23 mouse cellular contexts compared by ENCODE assay signal in genomic region chr1:134583560-134583959, GRCm38 (mm10). TPM values are rescaled to one million over a fixed set of nuclear protein-coding genes. Genes with fewer than 3 reads are reported as not detected.
DNase-seq lines count a peak whose midpoint lies in the region; ATAC-seq and TF ChIP-seq lines count a peak whose summit lies in the region.
"Had no signal": no experiment of that assay in that cellular context is flagged by ENCODE, and none has a peak within 500 bp of the region (broad histone marks: within the 10 kb centered on the region; RNA-seq: fewer than 3 reads in every experiment).

No protein-coding gene starts in this region.

- peaks cover 14% of the 10 kb centered on the region for H3K79me2 ChIP-seq in myocyte (ENCODE audit: control insufficient read depth, insufficient read depth)

- no peaks in the 10 kb centered on the region for H3K27me3 ChIP-seq in heart, embryonic 12.5 days (replicated peaks)
- H3K27me3 ChIP-seq in myocyte (ENCODE audit: control insufficient read depth, insufficient read depth, insufficient read length), result no peaks in the 10 kb centered on the region
- H3K27me3 ChIP-seq in hindbrain, embryonic 12.5 days, result no peaks in the 10 kb centered on the region
- H3K27me3 ChIP-seq: embryonic facial prominence, embryonic 12.5 days; liver, embryonic 13.5 days had no signal

- H3K4me1 ChIP-seq in heart, embryonic 12.5 days (replicated peaks), result peaks cover 12% of the 10 kb centered on the region
- 0 out of 2 replicates have a peak, but pooled peaks cover 11% of the 10 kb centered on the region for H3K4me1 ChIP-seq in hindbrain, embryonic 12.5 days

- intact Hi-C loops in heart, postnatal 10 days (cut with DNase I), result no loop called here

- no peak overlapping the region for H3K27ac ChIP-seq in heart, embryonic 12.5 days (ENCODE audit: poor library complexity, severe bottlenecking)
- no peak overlapping the region for H3K27ac ChIP-seq in hindbrain, embryonic 12.5 days
- H3K27ac ChIP-seq: embryonic facial prominence, embryonic 12.5 days; gastrocnemius, adult 2 months; heart, adult 2 months; hindbrain, postnatal 0 days; liver, embryonic 13.5 days had no signal

- WGBS in heart, embryonic 12.5 days, result 72% methylated on average over 3 of the region's 3 CpGs
- 79% methylated on average over 3 of the region's 3 CpGs for WGBS in hindbrain, embryonic 12.5 days

- no peak for TF ChIP-seq POLR2A in myocyte (IDR thresholded peaks at IDR 0.05; ENCODE audit: insufficient read length, low read depth)

- no peak for DNase-seq in heart, postnatal 10 days
- peak; percentile 43 for DNase-seq in MN1 (ENCODE audit: low spot score)
- no peak for DNase-seq in adrenal gland, adult 2 months
- DNase-seq in adrenal gland, adult 18-20 months (ENCODE audit: low spot score in 2 of 2), result no peak
- DNase-seq: cerebellum, postnatal 36 days; gastrocnemius, adult 2 months; heart, adult 2 months; heart, postnatal 14 days; kidney, postnatal 10 days; liver, embryonic 13.5 days had no signal

- H3K4me2 ChIP-seq in heart, embryonic 12.5 days, result no peak overlapping the region
- peak overlapping the region; percentile 53 for H3K4me2 ChIP-seq in myocyte (ENCODE audit: low read depth)
- no peak overlapping the region for H3K4me2 ChIP-seq in hindbrain, embryonic 12.5 days (replicated peaks)
- H3K4me2 ChIP-seq: embryonic facial prominence, embryonic 12.5 days; liver, embryonic 13.5 days had no signal

- peak overlapping the region; percentile 12; the same call in 1 of the 2 replicates for H3K9ac ChIP-seq in heart, embryonic 12.5 days
- no peak overlapping the region for H3K9ac ChIP-seq in hindbrain, embryonic 12.5 days
- H3K9ac ChIP-seq: embryonic facial prominence, embryonic 12.5 days; liver, embryonic 13.5 days had no signal

- H3ac ChIP-seq in myocyte (ENCODE audit: control insufficient read depth, insufficient read length), result no peak overlapping the region

- no peak overlapping the region for H3K4me3 ChIP-seq in heart, embryonic 12.5 days
- no peak overlapping the region for H3K4me3 ChIP-seq in myocyte
- H3K4me3 ChIP-seq in hindbrain, embryonic 12.5 days, result no peak overlapping the region
- H3K4me3 ChIP-seq: embryonic facial prominence, embryonic 12.5 days; gastrocnemius, adult 2 months; heart, adult 2 months; liver, embryonic 13.5 days had no signal

- no peaks in the 10 kb centered on the region for H3K9me3 ChIP-seq in heart, embryonic 12.5 days (replicated peaks)
- no peaks in the 10 kb centered on the region for H3K9me3 ChIP-seq in hindbrain, embryonic 12.5 days (replicated peaks)
- H3K9me3 ChIP-seq: embryonic facial prominence, embryonic 12.5 days; G1E; liver, embryonic 13.5 days had no signal

- ATAC-seq in heart, embryonic 12.5 days (ENCODE audit: insufficient number of reproducible peaks, low FRiP score), result no peak
- ATAC-seq in erythroid progenitor cell, adult 5-6 weeks (replicated peaks; ENCODE audit: low FRiP score, poor library complexity, severe bottlenecking), result peak; percentile 75
- no peak for ATAC-seq in hindbrain, embryonic 12.5 days (ENCODE audit: low FRiP score)
- ATAC-seq: activated CD4-positive, CD25-positive, alpha-beta regulatory T cell, adult 4 months; forebrain, embryonic 14.5 days; hindbrain, postnatal 0 days had no signal

- H3K36me3 ChIP-seq in heart, embryonic 12.5 days, result peaks cover 21% of the 10 kb centered on the region
- no peaks in the 10 kb centered on the region for H3K36me3 ChIP-seq in myocyte (ENCODE audit: control insufficient read depth, insufficient read depth)
- H3K36me3 ChIP-seq in hindbrain, embryonic 12.5 days, result peaks cover 15% of the 10 kb centered on the region

TF ChIP-seq in myocyte, 11 proteins besides CTCF, POLR2A, EP300 and RAD21:
- TF ChIP-seq MAX (IDR thresholded peaks at IDR 0.05; ENCODE audit: low read depth) (no peak), TCF12 (IDR thresholded peaks at IDR 0.05; ENCODE audit: insufficient read depth, poor library complexity, severe bottlenecking) (no peak)

RNA-seq across cellular contexts. Expression of gene Kdm5b, which starts 23.6 kb away (rescaled TPM):
- 39.9 and 41.4 TPM in 2 replicates for polyA plus RNA-seq in heart, embryonic 12.5 days (2016; fragmentation: Nextera tagmentation; extraction: Ambion mirVana)
- 10 to 100 TPM; 27.6 to 34.5 TPM for total RNA-seq in heart, postnatal 10 days (2021)
- total RNA-seq in erythroid progenitor cell, adult 5-6 weeks (2015; ENCODE audit: low replicate concordance), result 5.4 and 20.1 TPM in 2 replicates
- 2.2 and 4.1 TPM in 2 replicates for total RNA-seq in erythroid progenitor cell, adult 5-6 weeks (2017; ENCODE audit: low replicate concordance)
- 11.2 TPM for polyA plus RNA-seq in myocyte (2012; fragmentation: generic; extraction: Trizol)
- total RNA-seq in adrenal gland, adult 2 months (2021), result 10 to 100 TPM; 36.0 TPM
- 22.3 and 23.5 TPM in 2 replicates for polyA plus RNA-seq in adrenal gland, adult 2 months (2012; rRNA removed)
- total RNA-seq in adrenal gland, adult 18-20 months (2021), result 10 to 100 TPM; 35.4 to 41.0 TPM
- polyA plus RNA-seq in hindbrain, embryonic 12.5 days (2016; fragmentation: Nextera tagmentation; extraction: Ambion mirVana), result 119 and 120 TPM in 2 replicates

RNA-seq across cellular contexts. Expression of gene Mgat4e, which starts 34.1 kb away (rescaled TPM):
- polyA plus RNA-seq in heart, embryonic 12.5 days (2016; fragmentation: Nextera tagmentation; extraction: Ambion mirVana), result not detected in 2 replicates
- total RNA-seq in heart, postnatal 10 days (2021), result not detected
- total RNA-seq in erythroid progenitor cell, adult 5-6 weeks (2015; ENCODE audit: low replicate concordance), result not detected in 2 replicates
- not detected in 2 replicates for total RNA-seq in erythroid progenitor cell, adult 5-6 weeks (2017; ENCODE audit: low replicate concordance)
- not detected for polyA plus RNA-seq in myocyte (2012; fragmentation: generic; extraction: Trizol)
- not detected for total RNA-seq in adrenal gland, adult 2 months (2021)
- not detected in 2 replicates for polyA plus RNA-seq in adrenal gland, adult 2 months (2012; rRNA removed)
- not detected for total RNA-seq in adrenal gland, adult 18-20 months (2021)
- not detected in 2 replicates for polyA plus RNA-seq in hindbrain, embryonic 12.5 days (2016; fragmentation: Nextera tagmentation; extraction: Ambion mirVana)
- total RNA-seq: gastrocnemius, adult 2 months; heart, adult 2 months; heart, postnatal 14 days; hindbrain, postnatal 0 days; left cerebral cortex, postnatal 25 days; neutrophil, adult 5-6 weeks had no signal
- polyA plus RNA-seq: activated CD4-positive, CD25-positive, alpha-beta regulatory T cell, adult 4 months; C2C12; forebrain, embryonic 14.5 days; G1E; heart, adult 2 months; hindbrain, postnatal 0 days; liver, embryonic 13.5 days; spleen, adult 2 months had no signal
